Mouse (Mus musculus): Measurements from ENCODE around the gene Usp4.

- TF ChIP-seq CTCF (IDR thresholded peaks at IDR 0.05 in 2 of 3, conservative IDR thresholded peaks at IDR 0.05 in 1 of 3; ENCODE audit: control insufficient read depth in 1 of 3, insufficient read depth in 1 of 3, low read depth in 2 of 3, low read length in 3 of 3, poor library complexity in 1 of 3, severe bottlenecking in 1 of 3) = no peak
- TF ChIP-seq KAT2A (conservative IDR thresholded peaks at IDR 0.05; ENCODE audit: low read depth, low read length) = no peak
- TF ChIP-seq ZNF384 (IDR thresholded peaks at IDR 0.05; ENCODE audit: low read depth, low read length) = no peak
- no peak for TF ChIP-seq SMC3 (IDR thresholded peaks at IDR 0.05; ENCODE audit: low read depth, low read length)
- no peak for TF ChIP-seq EP300 (IDR thresholded peaks at IDR 0.05; ENCODE audit: low read depth in 1 of 2, low read length in 2 of 2)
- TF ChIP-seq ZMIZ1 (IDR thresholded peaks at IDR 0.05; ENCODE audit: low read depth, low read length) = no peak
- no peak for TF ChIP-seq POLR2AphosphoS5 (IDR thresholded peaks at IDR 0.05; ENCODE audit: borderline replicate concordance, low read depth, low read length)
- no peak for TF ChIP-seq SIN3A (IDR thresholded peaks at IDR 0.05; ENCODE audit: low read length)
- TF ChIP-seq POLR2A (IDR thresholded peaks at IDR 0.05; ENCODE audit: control insufficient read depth in 1 of 2, insufficient read depth in 1 of 2, low read depth in 1 of 2, low read length in 2 of 2, poor library complexity in 1 of 2) = no peak
Observed at GRCm38 (mm10) chr9:108379294-108379693, 31.6 kb downstream of the Usp4 start.
